Mouse (Mus musculus) urinary bladder, postnatal 10 days (tissue): Measurements from ENCODE around the gene Fam131b.

Source experiments
- DNase-seq: peaks from one replicate; pipeline ENCODE4 v3.0.0; 2022; ENCODE audit warnings: low spot score

Gene Fam131b

GRCm38 (mm10) chr6:42355794-42356600, 31.6 kb upstream of the Fam131b start:
- no peak for DNase-seq

GRCm38 (mm10) chr6:42355366-42355765, 30.9 kb upstream of the Fam131b start:
- DNase-seq = no peak

- DNase-seq = no peak
These were observed 29.9 kb upstream of the Fam131b start for GRCm38 (mm10) chr6:42354076-42355019.

- no peak for DNase-seq
These were observed 28.7 kb upstream of the Fam131b start for GRCm38 (mm10) chr6:42353180-42353579.

GRCm38 (mm10) chr6:42352486-42352846, 28.0 kb upstream of the Fam131b start:
- no peak for DNase-seq

GRCm38 (mm10) chr6:42351776-42352485, 27.5 kb upstream of the Fam131b start:
- no peak for DNase-seq

- DNase-seq = no peak
These were observed 26.7 kb upstream of the Fam131b start for GRCm38 (mm10) chr6:42350968-42351775.

- DNase-seq = no peak
These were observed 25.9 kb upstream of the Fam131b start for GRCm38 (mm10) chr6:42350021-42350967.

GRCm38 (mm10) chr6:42349426-42350020, 25.1 kb upstream of the Fam131b start, which contains the start of gene Zyx:
TSS of gene Zyx (plus strand) at chr6:42349630.
- DNase-seq = peak; percentile 77

GRCm38 (mm10) chr6:42349006-42349425, 24.6 kb upstream of the Fam131b start:
- DNase-seq = no peak

GRCm38 (mm10) chr6:42348281-42349005, 24.0 kb upstream of the Fam131b start:
- no peak for DNase-seq

- no peak for DNase-seq
These were observed 19.8 kb upstream of the Fam131b start for GRCm38 (mm10) chr6:42344255-42344654.

- DNase-seq = no peak
These were observed 19.1 kb upstream of the Fam131b start for GRCm38 (mm10) chr6:42343361-42344120.

GRCm38 (mm10) chr6:42342171-42342570, 17.7 kb upstream of the Fam131b start:
- no peak for DNase-seq

- DNase-seq = no peak
These were observed 15.5 kb upstream of the Fam131b start for GRCm38 (mm10) chr6:42339981-42340380.

GRCm38 (mm10) chr6:42339189-42339588, 14.7 kb upstream of the Fam131b start:
- DNase-seq = no peak

GRCm38 (mm10) chr6:42330946-42331345, 6.5 kb upstream of the Fam131b start:
- no peak for DNase-seq

GRCm38 (mm10) chr6:42330216-42330615, 5.8 kb upstream of the Fam131b start:
- no peak for DNase-seq
